Mouse (Mus musculus): ENCODE data around the gene Masp1. TPM values are rescaled to one million over a fixed set of nuclear protein-coding genes. Genes with fewer than 3 reads are reported as not detected.

Gene Masp1
- polyA plus RNA-seq, 1 experiment from 2014 or later, result 4.4 TPM

- Histone ChIP-seq H3K4me2 (no peak overlapping the region), H3K27me3 (no peaks in the 10 kb centered on the region), H3K4me1 (replicated peaks) (no peaks in the 10 kb centered on the region), H3K36me3 (no peaks in the 10 kb centered on the region), H3K27ac (no peak overlapping the region), H3K4me3 (replicated peaks) (no peak overlapping the region), H3K9ac (replicated peaks) (no peak overlapping the region), H3K9me3 (no peaks in the 10 kb centered on the region)
- ATAC-seq (ENCODE audit: insufficient number of reproducible peaks, insufficient read depth, low FRiP score, low TSS enrichment, low read depth), result no peak
- WGBS, result 64% methylated on average over 4 of the region's 4 CpGs
Measured at GRCm38 (mm10) chr16:23511166-23511935, 9.3 kb downstream of the Masp1 start.

GRCm38 (mm10) chr16:23505904-23506687, 14.5 kb downstream of the Masp1 start:
- Histone ChIP-seq H3K4me3 (replicated peaks) (no peak overlapping the region), H3K9me3 (no peaks in the 10 kb centered on the region), H3K27ac (no peak overlapping the region), H3K4me1 (replicated peaks) (peaks cover 3% of the 10 kb centered on the region; the same call in 1 of the 2 replicates), H3K4me2 (no peak overlapping the region), H3K9ac (replicated peaks) (no peak overlapping the region), H3K36me3 (no peaks in the 10 kb centered on the region), H3K27me3 (no peaks in the 10 kb centered on the region)
- WGBS, result 53% methylated on average over 11 of the region's 11 CpGs
- no peak for ATAC-seq (ENCODE audit: insufficient number of reproducible peaks, insufficient read depth, low FRiP score, low TSS enrichment, low read depth)

- ATAC-seq (ENCODE audit: insufficient number of reproducible peaks, insufficient read depth, low FRiP score, low TSS enrichment, low read depth), result no peak
- Histone ChIP-seq H3K9ac (replicated peaks) (no peak overlapping the region), H3K4me2 (no peak overlapping the region), H3K4me3 (replicated peaks) (no peak overlapping the region), H3K36me3 (no peaks in the 10 kb centered on the region), H3K9me3 (no peaks in the 10 kb centered on the region), H3K4me1 (replicated peaks) (peaks cover 3% of the 10 kb centered on the region; the same call in 1 of the 2 replicates), H3K27me3 (no peaks in the 10 kb centered on the region), H3K27ac (no peak overlapping the region)
- 53% methylated on average over 3 of the region's 3 CpGs for WGBS
Measured at GRCm38 (mm10) chr16:23504320-23504744, 16.3 kb downstream of the Masp1 start.

- Histone ChIP-seq H3K36me3 (no peaks in the 10 kb centered on the region), H3K27me3 (no peaks in the 10 kb centered on the region), H3K9ac (replicated peaks) (no peak overlapping the region), H3K4me2 (no peak overlapping the region), H3K4me1 (replicated peaks) (peaks cover 4% of the 10 kb centered on the region; the same call in 1 of the 2 replicates), H3K27ac (no peak overlapping the region), H3K9me3 (no peaks in the 10 kb centered on the region), H3K4me3 (replicated peaks) (no peak overlapping the region)
- 69% methylated on average over 4 of the region's 4 CpGs for WGBS
- no peak for ATAC-seq (ENCODE audit: insufficient number of reproducible peaks, insufficient read depth, low FRiP score, low TSS enrichment, low read depth)
Measured at GRCm38 (mm10) chr16:23503351-23503750, 17.3 kb downstream of the Masp1 start.

GRCm38 (mm10) chr16:23502478-23502877, 18.1 kb downstream of the Masp1 start:
- Histone ChIP-seq H3K27ac (no peak overlapping the region), H3K27me3 (no peaks in the 10 kb centered on the region), H3K9ac (replicated peaks) (no peak overlapping the region), H3K4me3 (replicated peaks) (no peak overlapping the region), H3K4me1 (replicated peaks) (peaks cover 9% of the 10 kb centered on the region; the same call in 1 of the 2 replicates), H3K9me3 (no peaks in the 10 kb centered on the region), H3K36me3 (no peaks in the 10 kb centered on the region), H3K4me2 (no peak overlapping the region)
- 79% methylated on average over 3 of the region's 3 CpGs for WGBS
- ATAC-seq (ENCODE audit: insufficient number of reproducible peaks, insufficient read depth, low FRiP score, low TSS enrichment, low read depth), result no peak

- no peaks in the 10 kb centered on the region for H3K27me3 ChIP-seq
- no peak overlapping the region for H3K9ac ChIP-seq (replicated peaks)
Measured at GRCm38 (mm10) chr16:23501288-23501687, 19.3 kb downstream of the Masp1 start.

GRCm38 (mm10) chr16:23500558-23500957, 20.1 kb downstream of the Masp1 start:
- Histone ChIP-seq H3K27ac (no peak overlapping the region), H3K4me1 (replicated peaks) (peaks cover 9% of the 10 kb centered on the region; the same call in 1 of the 2 replicates), H3K4me3 (replicated peaks) (no peak overlapping the region), H3K4me2 (no peak overlapping the region), H3K27me3 (no peaks in the 10 kb centered on the region), H3K9ac (replicated peaks) (no peak overlapping the region), H3K36me3 (no peaks in the 10 kb centered on the region), H3K9me3 (no peaks in the 10 kb centered on the region)
- 86% methylated on average over 5 of the region's 5 CpGs for WGBS
- no peak for ATAC-seq (ENCODE audit: insufficient number of reproducible peaks, insufficient read depth, low FRiP score, low TSS enrichment, low read depth)

More at GRCm38 (mm10) chr16:23501288-23501687, 19.3 kb downstream of the Masp1 start:
- no peaks in the 10 kb centered on the region for H3K9me3 ChIP-seq
- H3K4me1 ChIP-seq (replicated peaks), result peaks cover 9% of the 10 kb centered on the region; the same call in 1 of the 2 replicates
- no peak overlapping the region for H3K4me2 ChIP-seq
- no peak for ATAC-seq (ENCODE audit: insufficient number of reproducible peaks, insufficient read depth, low FRiP score, low TSS enrichment, low read depth)
- H3K36me3 ChIP-seq, result no peaks in the 10 kb centered on the region
- 82% methylated on average over 2 of the region's 2 CpGs for WGBS
- no peak overlapping the region for H3K27ac ChIP-seq
- no peak overlapping the region for H3K4me3 ChIP-seq (replicated peaks)

- no peaks in the 10 kb centered on the region for H3K27me3 ChIP-seq
- H3K4me3 ChIP-seq (replicated peaks), result no peak overlapping the region
- H3K4me2 ChIP-seq, result no peak overlapping the region
- no peak overlapping the region for H3K9ac ChIP-seq (replicated peaks)
- no peak overlapping the region for H3K27ac ChIP-seq
- 88% methylated on average over 7 of the region's 7 CpGs for WGBS
- no peaks in the 10 kb centered on the region for H3K36me3 ChIP-seq
- no peak for ATAC-seq (ENCODE audit: insufficient number of reproducible peaks, insufficient read depth, low FRiP score, low TSS enrichment, low read depth)
- H3K9me3 ChIP-seq, result no peaks in the 10 kb centered on the region
- H3K4me1 ChIP-seq (replicated peaks), result peaks cover 6% of the 10 kb centered on the region; the same call in 1 of the 2 replicates
Measured at GRCm38 (mm10) chr16:23498691-23499131, 21.9 kb downstream of the Masp1 start.

- Histone ChIP-seq H3K4me1 (replicated peaks) (peaks cover 6% of the 10 kb centered on the region; the same call in 1 of the 2 replicates), H3K9ac (replicated peaks) (no peak overlapping the region), H3K9me3 (no peaks in the 10 kb centered on the region), H3K4me2 (no peak overlapping the region), H3K27me3 (no peaks in the 10 kb centered on the region), H3K36me3 (no peaks in the 10 kb centered on the region), H3K27ac (no peak overlapping the region), H3K4me3 (replicated peaks) (no peak overlapping the region)
- ATAC-seq (ENCODE audit: insufficient number of reproducible peaks, insufficient read depth, low FRiP score, low TSS enrichment, low read depth), result 0 out of 2 replicates have a peak, but pooled peaks have one; percentile 56
- WGBS, result 41% methylated on average over 1 of the region's 1 CpGs
Measured at GRCm38 (mm10) chr16:23497881-23498280, 22.7 kb downstream of the Masp1 start.

- H3K27ac ChIP-seq, result no peak overlapping the region
- H3K4me1 ChIP-seq (replicated peaks), result peaks cover 6% of the 10 kb centered on the region; the same call in 1 of the 2 replicates
- ATAC-seq (ENCODE audit: insufficient number of reproducible peaks, insufficient read depth, low FRiP score, low TSS enrichment, low read depth), result no peak
- no peak overlapping the region for H3K9ac ChIP-seq (replicated peaks)
- no peak overlapping the region for H3K4me3 ChIP-seq (replicated peaks)
- H3K4me2 ChIP-seq, result no peak overlapping the region
- WGBS, result 12% methylated on average over 3 of the region's 3 CpGs
- no peaks in the 10 kb centered on the region for H3K27me3 ChIP-seq
- H3K9me3 ChIP-seq, result no peaks in the 10 kb centered on the region
- H3K36me3 ChIP-seq, result no peaks in the 10 kb centered on the region
Measured at GRCm38 (mm10) chr16:23497440-23497839, 23.2 kb downstream of the Masp1 start.

GRCm38 (mm10) chr16:23496245-23496924, 24.2 kb downstream of the Masp1 start:
- Histone ChIP-seq H3K4me1 (replicated peaks) (peaks cover 6% of the 10 kb centered on the region; the same call in 1 of the 2 replicates), H3K9ac (replicated peaks) (no peak overlapping the region), H3K27ac (no peak overlapping the region), H3K4me3 (replicated peaks) (no peak overlapping the region), H3K4me2 (no peak overlapping the region), H3K9me3 (no peaks in the 10 kb centered on the region), H3K36me3 (no peaks in the 10 kb centered on the region), H3K27me3 (no peaks in the 10 kb centered on the region)
- WGBS, result 76% methylated on average over 8 of the region's 8 CpGs
- no peak for ATAC-seq (ENCODE audit: insufficient number of reproducible peaks, insufficient read depth, low FRiP score, low TSS enrichment, low read depth)
